Mouse (Mus musculus): ENCODE results near the gene Hba-a2.

Hba-a2 gene

DNA sequence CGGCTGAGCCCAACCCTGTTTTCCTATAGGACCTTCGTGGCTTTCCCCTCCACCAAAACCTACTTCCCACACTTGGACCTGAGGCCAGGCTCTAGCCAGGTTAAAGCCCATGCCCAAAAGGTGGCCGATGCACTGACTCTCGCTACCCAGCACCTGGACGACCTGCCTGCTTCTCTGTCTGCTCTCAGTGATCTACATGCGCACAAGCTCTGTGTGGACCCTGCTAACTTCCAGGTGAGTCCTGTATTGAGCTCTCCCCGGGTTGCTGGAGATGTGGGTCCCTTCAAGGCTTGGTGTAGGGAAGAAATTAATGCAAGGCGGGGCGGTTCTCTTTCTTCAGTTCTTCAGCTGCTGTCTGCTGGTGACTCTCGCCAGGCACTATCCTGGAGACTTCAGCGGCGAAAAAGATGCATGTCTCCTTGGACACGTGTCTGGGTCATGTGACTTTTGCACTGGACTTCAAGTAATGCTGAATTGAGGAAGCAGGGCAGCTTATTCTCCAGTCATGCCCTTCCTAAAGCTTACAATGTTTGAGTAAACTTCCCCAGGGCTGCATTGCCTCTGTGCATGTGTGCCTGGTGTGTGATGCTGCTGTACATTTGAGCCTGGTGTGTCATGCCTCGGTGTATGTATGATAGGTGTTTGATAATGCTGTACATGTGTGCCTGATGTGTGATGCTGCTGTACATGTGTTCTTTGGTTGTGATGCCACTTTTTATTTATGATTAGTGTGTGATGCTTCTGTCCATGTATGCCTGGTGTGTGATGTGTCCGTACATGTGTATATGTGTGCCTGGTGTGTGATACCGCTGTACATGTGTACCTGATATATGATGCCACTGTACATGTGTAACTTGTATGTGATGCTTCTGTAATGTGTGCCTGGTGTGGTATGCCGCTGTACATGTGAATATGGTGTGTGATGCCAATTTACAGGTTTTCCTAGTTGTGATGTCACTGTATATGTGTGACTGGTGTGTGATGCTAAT, 4.3 kb downstream of the Hba-a2 start:
- Histone ChIP-seq H3K4me3 (replicated peaks; ENCODE audit: low read length) (peak overlapping the region; percentile 54), H3K36me3 (ENCODE audit: insufficient read depth, low read length) (no peaks in the 10 kb centered on the region), H3K4me1 (replicated peaks; ENCODE audit: low read depth, low read length) (peaks cover 5% of the 10 kb centered on the region), H3K27me3 (ENCODE audit: insufficient read depth, low read length) (peaks cover 37% of the 10 kb centered on the region), H3K9me3 (ENCODE audit: low read length) (no peaks in the 10 kb centered on the region)
- TF ChIP-seq NANOG (IDR thresholded peaks at IDR 0.05; ENCODE audit: borderline replicate concordance, low read length) (no peak), CTCF (conservative IDR thresholded peaks at IDR 0.05; ENCODE audit: low read length) (no peak), POU5F1 (IDR thresholded peaks at IDR 0.05; ENCODE audit: borderline replicate concordance, low read length) (no peak)

DNA sequence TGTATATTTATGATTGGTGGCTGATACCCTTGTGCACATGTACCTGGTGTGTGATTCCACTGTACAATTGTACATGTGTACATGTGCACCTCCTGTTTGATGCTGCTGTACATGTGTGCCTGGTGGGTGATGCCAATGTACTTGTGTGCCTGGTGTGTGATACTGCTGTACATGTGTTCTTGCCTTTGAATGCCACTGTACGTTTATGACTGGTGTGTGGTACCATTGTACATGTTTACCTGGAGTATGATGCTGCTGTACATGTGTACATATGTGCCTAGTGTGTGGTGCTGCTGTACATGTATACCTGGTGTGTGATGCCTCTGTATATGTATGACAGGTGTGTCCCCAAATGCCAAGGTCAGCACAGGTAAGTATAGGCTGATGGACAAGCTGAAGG, 5.2 kb downstream of the Hba-a2 start:
- no peak for TF ChIP-seq POU5F1 (IDR thresholded peaks at IDR 0.05; ENCODE audit: borderline replicate concordance, low read length)
- no peak for TF ChIP-seq CTCF (conservative IDR thresholded peaks at IDR 0.05; ENCODE audit: low read length)
- TF ChIP-seq NANOG (IDR thresholded peaks at IDR 0.05; ENCODE audit: borderline replicate concordance, low read length) = no peak
- peaks cover 41% of the 10 kb centered on the region for H3K27me3 ChIP-seq (ENCODE audit: insufficient read depth, low read length)
- no peaks in the 10 kb centered on the region for H3K9me3 ChIP-seq (ENCODE audit: low read length)
- H3K36me3 ChIP-seq (ENCODE audit: insufficient read depth, low read length) = no peaks in the 10 kb centered on the region
- H3K4me1 ChIP-seq (replicated peaks; ENCODE audit: low read depth, low read length) = peaks cover 5% of the 10 kb centered on the region
- no peak overlapping the region for H3K4me3 ChIP-seq (replicated peaks; ENCODE audit: low read length)

DNA sequence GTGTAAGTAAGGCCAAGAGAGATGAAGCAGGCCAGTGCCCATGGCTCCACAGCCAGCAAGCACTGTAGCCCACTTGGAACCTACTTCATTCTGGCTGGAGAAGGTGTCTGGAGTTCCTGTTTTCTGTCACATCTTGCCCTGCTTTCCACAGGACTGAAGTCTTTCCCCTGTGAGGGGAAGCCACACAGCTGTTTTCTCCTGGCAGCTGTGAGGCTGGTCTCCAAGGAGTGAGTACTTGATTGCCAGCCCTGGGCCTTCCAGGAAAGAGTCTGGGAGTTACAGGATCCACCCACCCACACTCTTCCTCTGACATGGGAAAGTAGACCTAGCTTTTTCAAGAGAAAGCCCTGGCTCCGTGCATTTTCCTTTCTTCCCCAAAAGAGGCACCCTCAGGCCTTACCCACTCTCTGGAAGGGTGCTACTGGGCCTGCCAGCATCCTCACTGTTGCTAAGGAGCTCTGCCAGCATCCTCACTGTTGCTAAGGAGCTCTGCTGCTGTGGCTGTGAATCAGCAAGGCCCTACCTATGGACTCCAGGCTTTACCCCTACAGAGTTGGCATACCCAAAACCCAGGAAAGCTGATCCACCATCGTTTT, 6.6 kb downstream of the Hba-a2 start:
- H3K36me3 ChIP-seq (ENCODE audit: insufficient read depth, low read length) = no peaks in the 10 kb centered on the region
- no peak overlapping the region for H3K4me3 ChIP-seq (replicated peaks; ENCODE audit: low read length)
- TF ChIP-seq CTCF (conservative IDR thresholded peaks at IDR 0.05; ENCODE audit: low read length) = no peak
- no peak for TF ChIP-seq POU5F1 (IDR thresholded peaks at IDR 0.05; ENCODE audit: borderline replicate concordance, low read length)
- H3K4me1 ChIP-seq (replicated peaks; ENCODE audit: low read depth, low read length) = peaks cover 5% of the 10 kb centered on the region
- peaks cover 40% of the 10 kb centered on the region for H3K27me3 ChIP-seq (ENCODE audit: insufficient read depth, low read length)
- H3K9me3 ChIP-seq (ENCODE audit: low read length) = no peaks in the 10 kb centered on the region

DNA sequence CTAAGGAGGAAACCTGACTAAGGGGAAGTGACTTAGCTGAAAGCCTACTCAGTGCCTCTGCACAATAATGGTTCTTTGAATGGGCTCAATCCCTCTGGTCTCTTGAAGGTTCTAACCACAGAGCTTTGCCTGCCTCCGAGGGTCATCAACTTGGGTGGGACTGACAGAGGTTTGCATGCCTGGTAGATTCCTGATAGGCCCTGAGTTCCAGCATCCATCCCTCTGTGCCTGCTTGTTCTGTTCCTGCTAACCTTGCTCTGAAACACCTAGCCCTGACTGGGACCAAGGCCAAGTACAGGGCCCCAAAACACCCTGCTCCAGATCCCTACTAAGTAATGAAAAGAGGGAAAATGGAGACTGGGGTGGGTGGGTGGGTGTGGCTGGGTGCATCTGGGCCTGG, 7.2 kb downstream of the Hba-a2 start:
- H3K27me3 ChIP-seq (ENCODE audit: insufficient read depth, low read length) = peaks cover 37% of the 10 kb centered on the region
- H3K36me3 ChIP-seq (ENCODE audit: insufficient read depth, low read length) = no peaks in the 10 kb centered on the region
- H3K9me3 ChIP-seq (ENCODE audit: low read length) = no peaks in the 10 kb centered on the region
- H3K4me3 ChIP-seq (replicated peaks; ENCODE audit: low read length) = no peak overlapping the region
- no peak for TF ChIP-seq POU5F1 (IDR thresholded peaks at IDR 0.05; ENCODE audit: borderline replicate concordance, low read length)
- no peak for TF ChIP-seq NANOG (IDR thresholded peaks at IDR 0.05; ENCODE audit: borderline replicate concordance, low read length)
- TF ChIP-seq CTCF (conservative IDR thresholded peaks at IDR 0.05; ENCODE audit: low read length) = no peak
- peaks cover 5% of the 10 kb centered on the region for H3K4me1 ChIP-seq (replicated peaks; ENCODE audit: low read depth, low read length)

DNA sequence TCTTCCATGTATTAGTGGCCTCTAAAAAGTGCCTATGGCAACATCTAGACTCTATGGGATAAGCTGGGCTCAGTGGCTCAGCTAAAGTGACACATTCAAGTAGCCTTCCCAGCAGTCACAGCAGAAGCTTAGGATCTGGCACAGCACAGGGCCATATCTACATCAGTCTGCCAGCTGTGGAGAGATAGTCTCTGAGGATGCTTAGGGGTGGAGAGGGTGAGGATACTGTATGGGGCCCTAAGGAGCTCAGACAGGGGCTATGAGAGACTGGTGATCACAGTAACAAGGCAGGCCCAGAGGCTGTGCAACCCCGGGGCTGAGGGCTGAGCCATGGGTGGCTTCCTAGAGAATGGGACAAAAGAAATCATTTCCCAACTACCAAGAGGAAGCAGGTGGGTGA, 10.7 kb downstream of the Hba-a2 start:
- peaks cover 33% of the 10 kb centered on the region for H3K27me3 ChIP-seq (ENCODE audit: insufficient read depth, low read length)
- H3K4me3 ChIP-seq (replicated peaks; ENCODE audit: low read length) = no peak overlapping the region
- no peaks in the 10 kb centered on the region for H3K36me3 ChIP-seq (ENCODE audit: insufficient read depth, low read length)
- no peaks in the 10 kb centered on the region for H3K9me3 ChIP-seq (ENCODE audit: low read length)
- H3K4me1 ChIP-seq (replicated peaks; ENCODE audit: low read depth, low read length) = no peaks in the 10 kb centered on the region
- TF ChIP-seq CTCF (conservative IDR thresholded peaks at IDR 0.05; ENCODE audit: low read length) (no peak), NANOG (IDR thresholded peaks at IDR 0.05; ENCODE audit: borderline replicate concordance, low read length) (no peak)

DNA sequence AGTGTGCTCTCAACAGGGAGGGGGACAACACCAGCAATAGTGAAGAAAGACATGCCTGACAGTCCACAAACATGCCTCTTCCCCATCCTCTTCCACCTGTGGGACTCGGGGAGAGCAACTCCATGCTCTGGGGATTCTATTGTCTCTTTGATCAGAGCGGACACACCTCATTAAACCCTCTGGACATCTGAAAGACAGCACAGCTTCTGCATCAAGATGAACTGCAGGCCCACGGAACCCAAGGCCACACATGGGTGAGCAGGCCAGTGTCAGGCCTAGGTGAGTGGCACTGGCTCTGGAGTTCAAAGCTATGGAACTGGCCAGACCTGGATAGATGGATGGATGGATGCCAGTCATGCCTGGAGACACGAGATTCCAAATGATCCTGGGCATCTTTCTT, 13.2 kb downstream of the Hba-a2 start:
- Histone ChIP-seq H3K9me3 (ENCODE audit: low read length) (no peaks in the 10 kb centered on the region), H3K27me3 (ENCODE audit: insufficient read depth, low read length) (peaks cover 20% of the 10 kb centered on the region), H3K36me3 (ENCODE audit: insufficient read depth, low read length) (no peaks in the 10 kb centered on the region), H3K4me3 (replicated peaks; ENCODE audit: low read length) (no peak overlapping the region), H3K4me1 (replicated peaks; ENCODE audit: low read depth, low read length) (no peaks in the 10 kb centered on the region)
- no peak for TF ChIP-seq POU5F1 (IDR thresholded peaks at IDR 0.05; ENCODE audit: borderline replicate concordance, low read length)
- TF ChIP-seq CTCF (conservative IDR thresholded peaks at IDR 0.05; ENCODE audit: low read length) = no peak
- no peak for TF ChIP-seq NANOG (IDR thresholded peaks at IDR 0.05; ENCODE audit: borderline replicate concordance, low read length)

DNA sequence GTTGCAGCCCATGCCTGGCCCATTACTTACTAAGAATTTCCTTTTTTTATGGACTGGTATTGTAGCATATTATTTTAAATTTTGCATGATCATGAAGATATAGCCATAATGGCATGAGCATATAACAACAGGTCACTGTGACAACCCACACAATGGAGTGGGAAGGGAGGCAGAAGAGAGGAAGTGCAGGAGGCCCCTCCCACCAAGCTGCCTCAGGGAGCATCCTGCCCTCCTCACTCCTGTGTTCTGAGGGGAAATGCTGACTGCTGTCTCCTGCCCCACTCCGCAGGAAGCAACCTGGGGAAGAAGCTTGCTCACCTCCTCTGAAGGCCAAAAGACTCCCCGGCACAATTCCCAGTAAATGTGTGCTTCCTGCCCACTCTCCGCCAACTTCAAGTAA, 13.6 kb downstream of the Hba-a2 start:
- Histone ChIP-seq H3K27me3 (ENCODE audit: insufficient read depth, low read length) (peaks cover 23% of the 10 kb centered on the region), H3K4me3 (replicated peaks; ENCODE audit: low read length) (no peak overlapping the region), H3K9me3 (ENCODE audit: low read length) (no peaks in the 10 kb centered on the region), H3K4me1 (replicated peaks; ENCODE audit: low read depth, low read length) (no peaks in the 10 kb centered on the region), H3K36me3 (ENCODE audit: insufficient read depth, low read length) (no peaks in the 10 kb centered on the region)
- TF ChIP-seq POU5F1 (IDR thresholded peaks at IDR 0.05; ENCODE audit: borderline replicate concordance, low read length) (no peak), NANOG (IDR thresholded peaks at IDR 0.05; ENCODE audit: borderline replicate concordance, low read length) (no peak), CTCF (conservative IDR thresholded peaks at IDR 0.05; ENCODE audit: low read length) (no peak)

DNA sequence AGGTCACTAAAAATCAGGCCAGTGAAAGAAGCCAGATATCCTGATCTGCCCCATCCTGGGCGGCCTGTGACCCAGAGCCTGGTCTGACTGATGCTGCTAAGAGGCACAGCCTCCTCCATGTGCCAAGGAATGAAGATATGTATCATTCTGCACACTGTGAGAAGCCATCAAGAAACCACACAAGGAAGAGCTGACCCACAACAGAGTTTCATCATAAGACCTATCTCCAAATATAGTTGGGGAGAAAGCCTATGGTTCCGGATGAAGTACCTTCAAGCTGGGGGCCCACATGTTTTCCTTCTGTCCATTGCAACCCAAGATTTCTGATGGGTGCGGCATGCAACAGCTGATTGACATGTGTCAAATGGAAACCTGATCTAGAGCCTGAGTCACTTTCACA, 19.7 kb downstream of the Hba-a2 start:
- TF ChIP-seq NANOG (IDR thresholded peaks at IDR 0.05; ENCODE audit: borderline replicate concordance, low read length) (no peak), POU5F1 (IDR thresholded peaks at IDR 0.05; ENCODE audit: borderline replicate concordance, low read length) (no peak), CTCF (conservative IDR thresholded peaks at IDR 0.05; ENCODE audit: low read length) (no peak)
- H3K4me3 ChIP-seq (replicated peaks; ENCODE audit: low read length) = no peak overlapping the region
- H3K9me3 ChIP-seq (ENCODE audit: low read length) = 0 out of 2 replicates have a peak, but pooled peaks cover 3% of the 10 kb centered on the region
- no peaks in the 10 kb centered on the region for H3K36me3 ChIP-seq (ENCODE audit: insufficient read depth, low read length)
- H3K27me3 ChIP-seq (ENCODE audit: insufficient read depth, low read length) = peaks cover 29% of the 10 kb centered on the region; the same call in 1 of the 2 replicates
- 0 out of 2 replicates have a peak, but pooled peaks cover 5% of the 10 kb centered on the region for H3K4me1 ChIP-seq (replicated peaks; ENCODE audit: low read depth, low read length)
